Mouse (Mus musculus) cerebellum, postnatal 14 days (tissue): ENCODE measurements around the gene Slc11a1.

Experiments
- DNase-seq, 2 experiments: peaks; one replicate each; pipeline ENCODE4 v3.0.0; 2021; ENCODE audit warnings: mixed read lengths in 2 of 2

Gene Slc11a1

DNA sequence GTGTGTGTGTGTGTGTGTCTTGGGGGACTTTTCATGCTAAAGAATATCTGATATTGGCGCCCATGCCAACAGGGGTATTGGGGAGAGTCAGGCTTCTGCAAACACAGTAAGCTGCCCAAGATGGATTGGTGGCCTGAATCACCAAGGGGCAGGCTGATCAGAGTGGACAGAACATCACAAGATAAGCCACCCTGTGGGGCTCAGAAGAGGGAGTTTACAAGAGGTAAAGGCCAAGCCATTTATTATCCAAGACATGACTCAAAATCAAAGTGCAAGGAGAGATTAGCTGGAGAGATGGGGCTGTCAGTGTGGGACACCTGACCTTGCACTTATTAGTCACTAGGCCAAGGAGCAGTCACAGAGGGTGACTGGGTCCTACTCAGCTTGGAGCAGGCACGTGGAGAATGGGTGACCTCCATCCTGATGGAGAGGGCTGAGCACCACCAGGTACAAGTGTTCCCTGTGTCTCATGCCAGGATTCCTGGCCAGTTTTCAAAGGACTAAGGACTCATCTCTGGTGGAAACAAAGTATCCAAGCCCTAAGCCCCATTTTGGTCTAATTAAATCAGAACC is 36.8 kb downstream of the Slc11a1 start:
- DNase-seq: no peak

DNA sequence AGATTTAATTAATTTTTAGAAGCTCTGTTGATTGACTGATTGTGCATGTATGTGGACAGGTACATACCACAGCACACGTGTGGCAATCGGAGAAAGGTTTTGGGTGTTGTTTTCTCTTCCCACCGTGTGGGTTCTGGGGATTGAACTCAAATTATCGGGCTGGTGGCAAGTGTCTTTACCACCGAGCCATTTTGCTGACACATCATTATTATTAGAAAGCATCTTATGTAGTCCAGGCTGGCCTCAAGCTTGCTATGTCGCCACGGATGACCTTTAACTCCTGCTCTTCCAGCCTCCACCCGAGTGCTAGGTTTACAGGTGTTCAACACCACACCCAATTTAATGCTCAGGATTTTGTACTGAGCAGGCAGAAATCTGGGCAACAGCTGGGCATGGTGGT is 37.7 kb downstream of the Slc11a1 start:
- no peak for DNase-seq

DNA sequence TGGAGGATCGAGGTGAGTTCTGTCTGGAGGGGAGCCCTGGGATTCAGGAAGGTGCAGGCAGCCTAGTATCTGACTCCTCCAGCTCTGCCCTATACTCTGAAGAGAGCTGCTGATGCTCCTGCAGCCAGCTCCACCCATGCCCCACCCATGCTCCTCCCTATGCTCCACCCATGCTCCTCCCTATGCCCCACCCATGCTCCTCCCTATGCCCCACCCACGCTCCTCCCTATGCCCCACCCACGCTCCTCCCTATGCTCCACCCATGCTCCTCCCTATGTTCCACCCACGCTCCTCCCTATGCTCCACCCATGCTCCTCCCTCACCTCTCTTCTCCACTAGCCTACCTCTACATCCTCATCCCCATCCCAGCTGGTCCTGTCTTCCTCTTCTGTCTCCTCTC is 40.1 kb downstream of the Slc11a1 start:
- DNase-seq: peak in 1 of 2 experiments; percentile 41

DNA sequence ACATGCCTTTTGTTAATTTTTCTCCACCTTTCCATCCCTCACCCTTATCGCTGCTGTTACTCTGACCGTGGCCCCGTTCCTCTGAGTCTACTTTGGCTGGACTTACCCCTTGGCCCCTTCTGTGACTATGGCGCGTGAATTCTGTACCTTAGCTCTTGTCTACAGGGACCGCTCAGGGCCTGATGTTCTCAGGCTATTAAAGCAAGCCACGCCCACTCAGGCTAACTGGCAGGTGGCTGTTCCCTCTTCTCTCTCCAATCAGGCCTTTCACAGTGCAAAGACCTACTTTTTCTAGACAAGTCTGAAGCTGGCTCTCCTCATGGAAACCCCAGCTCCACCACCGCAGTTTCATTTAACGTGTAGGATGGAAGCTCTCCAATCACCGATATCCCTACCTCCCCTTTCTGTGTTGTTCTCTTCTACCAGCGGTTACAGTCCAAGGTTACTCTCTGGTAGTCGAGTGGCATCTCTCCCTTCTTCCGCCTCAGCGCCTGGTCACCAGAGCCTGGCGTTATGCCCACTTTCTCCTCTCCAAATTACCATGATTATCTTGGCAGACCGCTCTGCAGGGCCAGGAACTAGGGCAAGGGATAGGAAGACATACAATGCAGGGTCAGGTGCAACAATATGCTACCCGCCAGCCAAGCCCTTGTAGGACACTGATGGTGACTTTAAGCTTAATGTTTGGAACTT is 43.9 kb downstream of the Slc11a1 start:
- DNase-seq: peak; percentile 27 to 53

DNA sequence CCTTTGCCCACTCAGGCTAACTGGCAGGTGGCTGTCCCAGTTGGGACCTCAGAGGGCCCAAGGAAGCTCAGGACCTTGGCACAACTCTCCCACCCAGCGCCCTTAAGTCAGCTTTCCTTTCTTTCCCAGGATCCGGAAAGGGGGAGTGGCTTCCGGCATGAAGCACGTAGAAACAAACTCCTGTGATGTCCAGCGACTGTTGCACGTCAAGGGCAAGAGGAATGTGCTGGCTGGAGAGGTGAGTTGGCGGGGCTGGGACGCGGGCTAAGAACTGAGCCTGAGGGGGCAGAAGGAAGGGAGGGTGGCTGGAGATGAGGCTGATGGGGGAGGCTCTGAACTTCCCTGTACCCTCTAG is 44.4 kb downstream of the Slc11a1 start:
- DNase-seq: no peak

GRCm38 (mm10) chr1:74423147-74423546 is 48.2 kb downstream of the Slc11a1 start:
- no peak for DNase-seq

- DNase-seq: no peak
Measured at GRCm38 (mm10) chr1:74425845-74426244, 50.9 kb downstream of the Slc11a1 start.

DNA sequence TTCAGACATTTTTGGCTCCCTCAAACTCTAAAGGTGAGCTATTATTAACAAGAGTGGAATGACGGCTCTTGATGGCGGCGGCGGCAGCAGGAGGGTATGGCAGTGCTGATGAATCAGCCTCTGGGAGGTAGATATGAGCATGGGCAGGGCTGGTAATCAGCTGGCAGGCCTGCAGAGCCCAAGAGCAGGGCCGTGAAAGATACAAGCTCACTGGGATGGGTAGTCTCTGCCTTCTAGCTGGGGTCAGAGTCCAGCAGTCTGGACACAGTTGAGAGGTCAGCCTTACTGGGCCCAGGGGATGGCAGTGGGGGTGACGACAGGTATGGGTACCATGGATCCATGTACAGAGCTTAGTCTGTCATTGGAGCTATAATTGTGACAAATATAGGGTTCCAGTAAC is 58.2 kb downstream of the Slc11a1 start:
- DNase-seq: no peak

DNA sequence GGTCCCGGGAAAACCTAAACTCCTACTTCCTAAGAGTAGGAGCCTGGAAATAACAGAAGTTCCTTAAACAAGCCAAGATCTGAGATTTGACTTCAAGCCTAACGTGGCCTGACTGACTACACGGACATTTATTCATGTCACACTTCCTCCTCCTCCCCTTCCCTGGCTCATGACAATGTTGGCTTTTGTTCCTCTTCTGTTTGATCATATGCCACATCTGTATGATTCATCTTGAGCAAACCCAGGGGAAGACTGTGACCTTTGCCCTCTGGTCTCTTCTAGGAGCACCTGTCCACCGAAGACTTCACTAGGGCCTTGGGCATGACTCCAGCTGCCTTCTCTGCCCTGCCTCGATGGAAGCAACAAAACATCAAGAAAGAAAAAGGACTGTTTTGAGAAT is 59.6 kb downstream of the Slc11a1 start:
- no peak for DNase-seq

GRCm38 (mm10) chr1:74435563-74435962 is 60.6 kb downstream of the Slc11a1 start:
- DNase-seq: no peak
